Mouse (Mus musculus) midbrain, embryonic 15.5 days (tissue): ENCODE data around the gene Sult4a1. TPM values are rescaled to one million over a fixed set of nuclear protein-coding genes. Genes with fewer than 3 reads are reported as not detected.

Source experiments
- ATAC-seq: fragments of 200-750 bp; cut with Nextera tagmentation; replicated peaks from 2 replicates; pipeline ENCODE4 v1.8.0; 2017; ENCODE audit warnings: moderate TSS enrichment
- H3K27ac ChIP-seq: fragments of 300-500 bp; sonication (generic); 2 replicates; pipeline ENCODE4 v1.5.1; 2015; ENCODE audit warnings: mild to moderate bottlenecking, inconsistent platforms
- H3K27me3 ChIP-seq: fragments of 300-500 bp; sonication (generic); replicated peaks from 2 replicates; pipeline ENCODE4 v1.6.1; 2015; ENCODE audit warnings: inconsistent platforms
- H3K36me3 ChIP-seq: fragments of 300-500 bp; sonication (generic); replicated peaks from 2 replicates; pipeline ENCODE4 v1.6.1; 2015; ENCODE audit warnings: inconsistent platforms
- H3K4me1 ChIP-seq: fragments of 300-500 bp; sonication (generic); 2 replicates; pipeline ENCODE4 v1.6.1; 2015; ENCODE audit warnings: inconsistent platforms
- H3K4me2 ChIP-seq: fragments of 300-500 bp; sonication (generic); 2 replicates; pipeline ENCODE4 v1.6.1; 2015; ENCODE audit warnings: inconsistent platforms, mild to moderate bottlenecking, moderate library complexity
- H3K4me3 ChIP-seq: fragments of 300-500 bp; sonication (generic); 2 replicates; pipeline ENCODE4 v1.5.1; 2015; ENCODE audit warnings: mild to moderate bottlenecking, inconsistent platforms
- H3K9ac ChIP-seq: fragments of 300-500 bp; sonication (generic); 2 replicates; pipeline ENCODE4 v1.6.1; 2015; ENCODE audit warnings: mild to moderate bottlenecking, inconsistent platforms
- H3K9me3 ChIP-seq: fragments of 300-500 bp; sonication (generic); 2 replicates; pipeline ENCODE4 v1.6.1; 2016; ENCODE audit warnings: inconsistent platforms
- WGBS: fragments of 180-500 bp; shearing (Covaris S2); methylation state at CpG from one replicate; pipeline ENCODE4 v1.1.7; 2015; ENCODE audit warnings: mixed read lengths; 5-methylcytosine and 5-hydroxymethylcytosine counted together
- polyA plus RNA-seq: library from polyadenylated mRNA; unstranded; fragments of >200 nt; fragmentation: Nextera tagmentation; extraction: Ambion mirVana; gene quantifications from 2 replicates; pipeline ENCODE4 v1.2.1, GENCODE M21; 2015

The Sult4a1 gene
- polyA plus RNA-seq, 1 experiment from 2014 or later = 93.8 TPM

DNA sequence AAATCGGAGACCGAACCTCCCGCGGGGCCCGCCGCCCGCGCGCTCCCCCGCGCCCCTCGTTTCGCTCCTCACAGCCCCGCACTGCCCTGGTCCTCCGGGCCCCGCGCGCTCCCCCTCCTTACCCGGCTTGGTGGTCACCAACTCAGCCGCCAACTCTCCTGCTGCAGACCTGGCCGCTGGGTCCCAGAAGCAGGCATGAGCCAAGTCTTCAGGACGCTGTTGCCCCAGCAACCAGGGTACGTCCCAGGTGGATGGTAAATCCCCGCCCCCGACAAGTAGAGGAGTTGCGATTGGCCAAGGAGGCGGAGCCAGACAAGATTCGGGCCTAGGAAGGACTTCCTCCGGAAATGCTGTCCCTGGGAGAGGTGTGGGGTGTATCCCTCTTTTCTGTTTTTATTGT is 40.4 kb downstream of the Sult4a1 start, which contains the start of gene Efcab6:
TSS of gene Efcab6 (minus strand) at position 240 of the 400 bp plus-strand sequence.
- Histone ChIP-seq H3K4me3 (peak within 1 kb of the TSS; percentile 39), H3K9ac (peak within 1 kb of the TSS; percentile 3; the same call in 1 of the 2 replicates), H3K36me3 (no peaks in the 10 kb centered on the region), H3K9me3 (no peaks in the 10 kb centered on the region), H3K27ac (no peak within 1 kb of the TSS), H3K4me1 (peaks cover 23% of the 10 kb centered on the region), H3K27me3 (no peaks in the 10 kb centered on the region; the same call in 1 of the 2 replicates), H3K4me2 (peak within 1 kb of the TSS; percentile 75)
- 1% methylated on average over 29 of the region's 29 CpGs for WGBS
- ATAC-seq = peak; percentile 84

DNA sequence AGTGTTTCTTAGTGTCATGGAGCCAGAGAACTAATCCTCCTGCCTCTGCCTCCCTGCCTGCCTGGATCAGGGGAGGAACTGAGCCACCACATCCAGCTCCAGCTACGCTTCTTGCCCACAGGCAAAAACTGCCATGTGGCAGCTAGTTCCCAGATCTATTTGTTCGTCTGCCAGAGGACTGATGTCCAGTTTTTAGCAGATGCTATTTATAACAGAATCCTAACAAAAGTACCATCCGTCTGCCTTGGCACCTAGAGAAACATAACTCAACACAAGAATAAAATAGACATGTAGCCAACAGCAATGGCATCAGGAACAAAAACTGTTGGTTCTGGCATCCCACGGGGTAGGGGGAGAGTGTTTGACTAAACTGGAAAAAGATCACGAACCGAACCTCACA is 46.7 kb downstream of the Sult4a1 start:
- WGBS = 83% methylated on average over 6 of the region's 6 CpGs
- peaks cover under 1% of the 10 kb centered on the region for H3K4me1 ChIP-seq
- ATAC-seq = no peak

DNA sequence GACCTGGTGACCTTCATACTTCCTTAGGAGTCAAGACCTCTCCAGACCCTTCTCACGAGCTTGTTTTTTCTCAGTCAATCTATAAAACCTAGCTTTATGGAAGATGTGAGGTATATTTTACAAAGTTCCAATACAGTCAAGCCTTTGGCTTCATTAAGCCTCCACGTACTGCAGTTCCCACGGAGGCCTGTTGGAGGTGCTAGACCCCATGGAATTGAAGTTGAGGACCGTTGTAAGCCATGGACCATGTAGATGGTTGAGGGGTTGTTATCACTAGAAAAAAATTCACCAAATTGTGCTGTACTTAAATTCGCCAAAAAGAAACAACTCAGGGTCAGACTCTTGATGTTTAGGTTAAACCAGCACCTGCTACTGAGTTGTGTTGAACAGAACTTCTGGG is 49.5 kb downstream of the Sult4a1 start:
- peaks cover 5% of the 10 kb centered on the region for H3K4me1 ChIP-seq
- no peak for ATAC-seq
- H3K27ac ChIP-seq = no peak overlapping the region
- WGBS = 67% methylated on average over 5 of the region's 5 CpGs
- peaks cover 6% of the 10 kb centered on the region; the same call in 1 of the 2 replicates for H3K27me3 ChIP-seq
- H3K36me3 ChIP-seq = no peaks in the 10 kb centered on the region
- no peak overlapping the region for H3K4me3 ChIP-seq
- no peak overlapping the region for H3K4me2 ChIP-seq
- no peak overlapping the region for H3K9ac ChIP-seq
- H3K9me3 ChIP-seq = no peaks in the 10 kb centered on the region

More for the DNA sequence above, 46.7 kb downstream of the Sult4a1 start:
- H3K4me2 ChIP-seq = no peak overlapping the region
- H3K27ac ChIP-seq = no peak overlapping the region
- H3K9me3 ChIP-seq = no peaks in the 10 kb centered on the region
- H3K27me3 ChIP-seq = peaks cover 6% of the 10 kb centered on the region; the same call in 1 of the 2 replicates
- H3K9ac ChIP-seq = no peak overlapping the region
- no peaks in the 10 kb centered on the region for H3K36me3 ChIP-seq
- no peak overlapping the region for H3K4me3 ChIP-seq

DNA sequence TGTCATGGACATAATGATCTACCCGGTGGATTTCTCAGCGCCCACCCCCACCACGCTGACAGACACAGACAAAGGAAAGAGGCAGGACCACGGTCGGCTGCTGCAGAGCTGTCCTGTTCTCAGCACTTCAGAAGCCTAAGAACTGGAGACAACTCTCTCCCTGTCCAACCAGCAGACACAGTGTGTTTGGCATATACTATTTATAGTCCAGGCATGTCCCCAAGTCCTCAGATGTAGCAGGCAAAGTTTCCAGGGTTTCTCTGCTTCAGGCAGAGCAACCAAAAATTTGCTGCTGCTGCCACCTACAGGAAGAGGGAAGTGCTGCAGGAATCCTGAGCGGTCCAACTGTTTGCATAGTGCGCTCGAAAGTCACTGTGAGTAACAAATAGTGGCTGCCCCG is 51.7 kb downstream of the Sult4a1 start:
- H3K36me3 ChIP-seq = no peaks in the 10 kb centered on the region
- H3K4me3 ChIP-seq = no peak overlapping the region
- no peak overlapping the region for H3K4me2 ChIP-seq
- peaks cover 6% of the 10 kb centered on the region; the same call in 1 of the 2 replicates for H3K27me3 ChIP-seq
- H3K9ac ChIP-seq = no peak overlapping the region
- no peaks in the 10 kb centered on the region for H3K9me3 ChIP-seq
- 29% methylated on average over 9 of the region's 9 CpGs for WGBS
- peak; percentile 88 for ATAC-seq
- H3K4me1 ChIP-seq = peaks cover 5% of the 10 kb centered on the region
- 0 out of 2 replicates have a peak overlapping the region, but pooled peaks have one; percentile 43 for H3K27ac ChIP-seq

DNA sequence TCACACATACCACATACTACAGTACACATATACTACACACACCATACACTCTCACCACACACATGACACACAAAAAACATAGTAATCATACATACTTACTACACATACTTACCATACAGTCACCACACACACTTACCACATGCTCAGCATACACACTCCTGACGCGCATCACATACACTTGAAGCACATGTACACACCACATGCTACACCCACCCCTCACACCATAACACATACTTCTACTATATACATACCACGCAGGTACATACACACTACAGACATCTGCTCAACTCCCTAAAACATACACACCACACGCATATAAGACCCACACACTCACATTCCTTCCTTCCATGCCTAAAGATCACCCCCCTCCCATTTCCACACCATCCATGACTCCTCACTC is 52.3 kb downstream of the Sult4a1 start:
- 97% methylated on average over 4 of the region's 4 CpGs for WGBS
- H3K4me1 ChIP-seq = peaks cover 5% of the 10 kb centered on the region
- no peaks in the 10 kb centered on the region for H3K36me3 ChIP-seq
- peaks cover 6% of the 10 kb centered on the region; the same call in 1 of the 2 replicates for H3K27me3 ChIP-seq
- H3K9me3 ChIP-seq = no peaks in the 10 kb centered on the region
- H3K9ac ChIP-seq = no peak overlapping the region
- H3K27ac ChIP-seq = 0 out of 2 replicates have a peak overlapping the region, but pooled peaks have one; percentile 43
- ATAC-seq = peak; percentile 20; the same call in 1 of the 2 replicates
- no peak overlapping the region for H3K4me2 ChIP-seq
- H3K4me3 ChIP-seq = no peak overlapping the region

DNA sequence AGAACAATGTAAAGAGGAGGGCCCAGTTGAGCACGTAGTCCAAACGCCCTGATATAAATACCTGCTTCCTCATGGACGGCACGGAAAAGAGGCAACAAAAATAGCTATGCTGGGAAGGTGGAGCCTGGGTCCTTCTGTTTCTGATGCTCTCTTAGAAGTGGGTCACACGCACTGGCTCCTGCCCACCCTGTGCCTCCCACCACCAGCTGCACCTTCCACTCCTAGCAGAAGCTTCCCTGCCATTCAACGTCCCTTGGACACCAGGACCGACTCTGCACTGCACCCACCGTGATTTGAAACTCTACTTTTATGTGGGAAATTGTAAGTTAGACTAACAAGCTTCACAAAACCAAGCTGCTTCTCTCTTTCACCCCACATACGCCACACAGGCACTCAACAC is 53.2 kb downstream of the Sult4a1 start:
- no peak for ATAC-seq
- Histone ChIP-seq H3K27me3 (peaks cover 6% of the 10 kb centered on the region; the same call in 1 of the 2 replicates), H3K9me3 (no peaks in the 10 kb centered on the region), H3K4me1 (peaks cover 5% of the 10 kb centered on the region), H3K9ac (no peak overlapping the region), H3K4me2 (no peak overlapping the region), H3K4me3 (no peak overlapping the region), H3K36me3 (no peaks in the 10 kb centered on the region), H3K27ac (no peak overlapping the region)
- WGBS = 82% methylated on average over 9 of the region's 9 CpGs

DNA sequence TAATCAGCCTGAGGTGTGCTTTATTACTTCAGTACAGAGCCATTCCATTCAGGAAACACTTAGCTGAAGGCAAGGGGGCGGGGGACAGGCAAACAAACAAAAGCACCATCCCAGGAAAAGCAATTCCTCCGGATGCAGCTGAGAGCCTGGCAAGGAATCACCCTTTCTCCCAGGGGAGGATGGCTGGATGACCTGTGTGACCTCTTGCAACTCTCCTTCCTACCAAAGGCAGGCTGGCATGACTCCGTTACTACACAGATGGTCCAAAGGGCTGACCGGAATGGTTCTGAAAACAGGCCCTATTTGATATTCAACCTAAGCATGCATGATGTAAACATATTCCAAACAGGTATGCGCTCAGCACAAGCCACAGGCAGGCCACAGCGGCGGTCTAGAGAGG is 56.0 kb downstream of the Sult4a1 start:
- H3K27me3 ChIP-seq = peaks cover 5% of the 10 kb centered on the region; the same call in 1 of the 2 replicates
- no peak overlapping the region for H3K4me3 ChIP-seq
- no peaks in the 10 kb centered on the region for H3K36me3 ChIP-seq
- H3K4me1 ChIP-seq = peaks cover 5% of the 10 kb centered on the region
- no peak overlapping the region for H3K27ac ChIP-seq
- H3K9me3 ChIP-seq = no peaks in the 10 kb centered on the region
- H3K4me2 ChIP-seq = no peak overlapping the region
- 72% methylated on average over 7 of the region's 7 CpGs for WGBS
- H3K9ac ChIP-seq = no peak overlapping the region
- ATAC-seq = no peak

DNA sequence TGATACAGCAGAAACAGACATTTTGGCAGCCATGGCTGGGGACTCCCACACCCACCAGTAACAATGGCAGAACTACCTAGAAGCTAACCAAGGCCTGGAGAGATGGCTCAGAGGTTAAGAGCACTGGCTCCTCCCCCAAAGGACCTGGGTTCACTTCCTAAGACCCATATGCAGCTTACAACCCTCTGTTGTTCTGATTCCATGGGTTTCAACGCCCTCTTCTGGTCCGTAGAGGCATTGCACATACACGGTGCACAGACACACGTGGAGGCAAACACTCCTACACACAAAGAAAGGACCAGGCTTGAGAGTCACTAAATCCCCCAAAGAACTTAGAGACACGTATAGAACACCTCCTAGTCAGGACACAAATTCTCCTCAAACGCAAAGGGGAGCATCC is 60.0 kb downstream of the Sult4a1 start:
- H3K36me3 ChIP-seq = no peaks in the 10 kb centered on the region
- no peak overlapping the region for H3K4me3 ChIP-seq
- H3K4me1 ChIP-seq = no peaks in the 10 kb centered on the region
- no peak overlapping the region for H3K9ac ChIP-seq
- no peaks in the 10 kb centered on the region for H3K9me3 ChIP-seq
- H3K27ac ChIP-seq = no peak overlapping the region
- 90% methylated on average over 6 of the region's 6 CpGs for whole genome bisulfite sequencing
- no peak overlapping the region for H3K4me2 ChIP-seq
- no peaks in the 10 kb centered on the region for H3K27me3 ChIP-seq
- no peak for ATAC-seq

DNA sequence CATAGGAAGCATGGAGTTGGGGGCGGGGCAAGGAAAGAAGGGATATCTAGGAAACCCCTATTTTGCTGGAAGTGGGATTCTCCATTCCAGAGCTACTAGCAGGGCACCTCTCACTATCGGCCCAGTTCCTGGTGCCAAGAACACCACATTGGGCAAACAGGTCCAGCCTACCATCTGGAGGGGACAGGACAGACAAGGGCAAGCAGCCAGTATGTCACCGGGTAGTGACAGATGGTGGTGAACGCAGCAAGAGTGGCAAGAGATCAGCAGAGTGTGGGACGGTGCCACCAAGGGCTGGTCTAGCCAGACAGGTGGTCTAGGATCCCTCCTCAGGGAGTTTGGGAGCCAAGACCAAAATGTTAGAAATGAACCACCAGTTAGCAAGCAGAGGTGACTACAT is 68.5 kb downstream of the Sult4a1 start:
- H3K4me1 ChIP-seq = no peaks in the 10 kb centered on the region
- ATAC-seq = no peak
- H3K9ac ChIP-seq = no peak overlapping the region
- no peak overlapping the region for H3K4me3 ChIP-seq
- no peaks in the 10 kb centered on the region for H3K27me3 ChIP-seq
- H3K9me3 ChIP-seq = no peaks in the 10 kb centered on the region
- H3K4me2 ChIP-seq = no peak overlapping the region
- 85% methylated on average over 5 of the region's 5 CpGs for WGBS
- H3K27ac ChIP-seq = no peak overlapping the region
- no peaks in the 10 kb centered on the region for H3K36me3 ChIP-seq

Other genes with a start within 250 kb of the Sult4a1 start
- 0.56 and 0.78 TPM in 2 replicates for gene Efcab6, start 40.4 kb downstream of the Sult4a1 start, polyA plus RNA-seq
- gene Pnpla5, start 17.4 kb upstream of the Sult4a1 start, polyA plus RNA-seq = not detected in 2 replicates
- 4.6 and 6.4 TPM in 2 replicates for gene Pnpla3, start 62.1 kb upstream of the Sult4a1 start, polyA plus RNA-seq
- 83.3 and 86.6 TPM in 2 replicates for gene Samm50, start 86.5 kb upstream of the Sult4a1 start, polyA plus RNA-seq
- 4.2 and 5.4 TPM in 2 replicates for gene Parvb, start 126.3 kb upstream of the Sult4a1 start, polyA plus RNA-seq
- 0.86 and 0.89 TPM in 2 replicates for gene Parvg, start 218.3 kb upstream of the Sult4a1 start, polyA plus RNA-seq